Mouse (Mus musculus) lung, postnatal 0 days (tissue): ENCODE measurements at regions not wholly inside any gene's neighbourhood (a gene's known extent, or its start where the extent isn't known, plus 50 kb on each side); places are given as distances from the start of the nearest gene placed in this dataset.
A peak's percentile ranks its signal among the peaks of the same experiment; 100 is the strongest.
"Not testable (repeated sequence)": the region's sequence is repeated elsewhere in the genome, so short reads cannot be mapped to it uniquely, and the experiment has no call there.

Experiments
- ATAC-seq: fragments of 200-750 bp; cut with Nextera tagmentation; 2 replicates; pipeline ENCODE4 v1.8.0; 2017; ENCODE audit warnings: moderate library complexity
- DNase-seq: peaks from one replicate; pipeline ENCODE4 v3.0.0-alpha.2; 2016; ENCODE audit warnings: low spot score
- H3K27ac ChIP-seq: fragments of 300-500 bp; sonication (generic); 2 replicates; pipeline ENCODE4 v1.5.1; 2014; ENCODE audit warnings: antibody characterized with exemption, mild to moderate bottlenecking, low read length, mixed read lengths
- H3K27me3 ChIP-seq: fragments of 300-500 bp; sonication (generic); replicated peaks from 2 replicates; pipeline ENCODE4 v1.6.1; 2014; ENCODE audit warnings: low read length, mixed read lengths; ENCODE audit not compliant: insufficient read depth
- H3K36me3 ChIP-seq: fragments of 300-500 bp; sonication (generic); 2 replicates; pipeline ENCODE4 v1.6.1; 2014; ENCODE audit warnings: low read length, mixed read lengths; ENCODE audit not compliant: insufficient read depth
- H3K4me1 ChIP-seq: fragments of 300-500 bp; sonication (generic); 2 replicates; pipeline ENCODE4 v1.6.1; 2014; ENCODE audit warnings: antibody characterized with exemption, low read depth, low read length, mixed read lengths; ENCODE audit not compliant: insufficient read depth
- H3K4me2 ChIP-seq: fragments of 300-500 bp; sonication (generic); replicated peaks from 2 replicates; pipeline ENCODE4 v1.6.1; 2014; ENCODE audit warnings: low read depth, mild to moderate bottlenecking, low read length, moderate library complexity, mixed read lengths
- H3K4me3 ChIP-seq: fragments of 300-500 bp; sonication (generic); 2 replicates; pipeline ENCODE4 v1.5.1; 2014; ENCODE audit warnings: low read depth, low read length
- H3K9ac ChIP-seq: fragments of 300-500 bp; sonication (generic); replicated peaks from 2 replicates; pipeline ENCODE4 v1.6.1; 2014; ENCODE audit warnings: low read depth, mild to moderate bottlenecking
- H3K9me3 ChIP-seq: fragments of 300-500 bp; sonication (generic); 2 replicates; pipeline ENCODE4 v1.6.1; 2016; ENCODE audit warnings: low read length, mixed read lengths
- CTCF ChIP-seq: IDR thresholded peaks from 2 replicates; pipeline ENCODE4 v1.5.1; 2016; ENCODE audit warnings: antibody characterized with exemption, mild to moderate bottlenecking
- EP300 ChIP-seq: IDR thresholded peaks from 2 replicates; pipeline ENCODE4 v1.6.1; 2016; ENCODE audit warnings: antibody characterized with exemption, mild to moderate bottlenecking, control low read depth
- WGBS: fragments of 180-500 bp; shearing (Covaris S2); extraction: QIAGEN DNeasy Blood & Tissue Kit; methylation state at CpG from one replicate; pipeline ENCODE4 v1.1.7; 2014; 5-methylcytosine and 5-hydroxymethylcytosine counted together

DNA sequence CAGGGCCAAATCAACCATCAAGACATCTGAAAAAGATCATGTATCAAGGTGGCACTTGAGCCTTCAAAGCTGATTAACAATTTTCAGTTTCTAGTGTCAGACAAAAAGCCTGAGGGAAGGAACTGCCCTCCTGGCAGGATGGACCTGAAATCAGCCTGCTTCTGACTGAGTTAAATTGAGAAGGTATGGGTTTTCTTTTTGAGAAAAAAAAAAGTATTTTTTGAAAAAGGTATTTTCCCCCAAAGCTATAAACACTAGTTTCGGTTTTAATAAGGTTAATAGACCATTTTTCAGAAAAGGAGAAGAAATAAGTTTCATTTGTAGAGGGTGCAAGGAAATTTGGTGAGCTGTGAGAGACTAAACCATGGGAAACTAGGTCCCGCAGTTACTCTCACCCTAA is 124.6 kb upstream of the Mrpl21 start:
- not testable (repeated sequence) for H3K4me3 ChIP-seq, ATAC-seq, H3K4me2 ChIP-seq, H3K27me3 ChIP-seq, DNase-seq, H3K36me3 ChIP-seq, H3K4me1 ChIP-seq, H3K27ac ChIP-seq, H3K9me3 ChIP-seq, H3K9ac ChIP-seq
- WGBS = 71% methylated on average over 2 of the region's 2 CpGs

- Histone ChIP-seq H3K27ac (no peak overlapping the region), H3K9ac (no peak overlapping the region), H3K27me3 (no peaks in the 10 kb centered on the region), H3K4me3 (no peak overlapping the region), H3K4me1 (no peaks in the 10 kb centered on the region), H3K4me2 (no peak overlapping the region), H3K36me3 (no peaks in the 10 kb centered on the region), H3K9me3 (no peaks in the 10 kb centered on the region)
- ATAC-seq (no peak), DNase-seq (no peak)
- 81% methylated on average over 12 of the region's 12 CpGs for WGBS
- TF ChIP-seq CTCF (no peak), EP300 (no peak)
These were observed 123.4 kb upstream of the Mrpl21 start for GRCm38 (mm10) chr19:3159346-3159745.

DNA sequence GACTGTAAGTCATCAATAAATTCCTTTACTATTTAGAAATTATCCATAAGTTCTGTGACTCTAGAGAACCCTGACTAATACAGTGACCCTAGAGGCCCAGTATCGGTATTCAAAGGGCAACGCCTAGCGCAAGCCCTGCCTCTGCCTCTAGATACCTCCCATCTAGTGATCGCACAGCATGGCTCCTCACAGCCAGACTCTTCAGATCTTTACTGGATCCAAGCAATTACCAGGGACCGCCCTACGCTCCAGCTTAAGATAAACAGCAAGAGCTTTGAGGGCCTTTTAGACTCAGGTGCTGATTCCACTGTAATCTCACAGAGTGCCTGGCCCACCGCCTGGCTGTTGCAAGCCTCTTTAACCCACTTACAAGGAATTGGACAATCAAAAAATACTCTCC is 115.0 kb upstream of the Mrpl21 start:
- DNase-seq (no peak), ATAC-seq (no peak)
- Histone ChIP-seq H3K27ac (no peak overlapping the region), H3K4me1 (no peaks in the 10 kb centered on the region), H3K27me3 (no peaks in the 10 kb centered on the region), H3K36me3 (no peaks in the 10 kb centered on the region), H3K9me3 (no peaks in the 10 kb centered on the region), H3K9ac (no peak overlapping the region), H3K4me3 (no peak overlapping the region), H3K4me2 (no peak overlapping the region)
- TF ChIP-seq CTCF = no peak
- WGBS = 60% methylated on average over 7 of the region's 7 CpGs

- TF ChIP-seq CTCF = no peak
- TF ChIP-seq EP300 = no peak
- H3K4me2 ChIP-seq = no peak overlapping the region
- H3K27me3 ChIP-seq = no peaks in the 10 kb centered on the region
- no peaks in the 10 kb centered on the region for H3K36me3 ChIP-seq
- 59% methylated on average over 2 of the region's 2 CpGs for WGBS
- DNase-seq (no peak), ATAC-seq (no peak)
- H3K9me3 ChIP-seq = no peaks in the 10 kb centered on the region
- H3K4me3 ChIP-seq = no peak overlapping the region
- no peaks in the 10 kb centered on the region for H3K4me1 ChIP-seq
- H3K27ac ChIP-seq = no peak overlapping the region
- H3K9ac ChIP-seq = no peak overlapping the region
These were observed 100.1 kb upstream of the Mrpl21 start for GRCm38 (mm10) chr19:3182625-3183024.

DNA sequence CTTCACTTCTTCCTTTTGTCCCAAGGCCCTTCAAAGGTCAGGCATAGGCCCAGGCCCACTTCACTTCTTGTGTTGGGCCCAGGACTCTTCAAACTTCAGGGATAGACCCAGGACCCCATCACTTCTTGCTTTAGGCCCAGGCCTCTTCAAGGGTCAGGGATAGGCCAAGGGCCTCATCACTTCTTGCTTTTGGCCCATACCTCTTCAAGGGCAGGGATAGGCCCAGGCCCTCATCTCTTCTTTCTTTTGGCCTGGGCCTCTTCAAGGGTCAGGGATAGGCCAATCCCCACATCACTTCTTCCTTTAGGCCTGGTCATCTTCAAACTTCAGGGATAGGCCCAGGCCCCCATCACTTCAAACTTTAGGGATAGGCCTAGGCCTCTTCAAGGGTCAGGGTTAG is 90.1 kb upstream of the Mrpl21 start:
- ATAC-seq = no peak
- H3K27ac ChIP-seq = no peak overlapping the region
- no peaks in the 10 kb centered on the region for H3K36me3 ChIP-seq
- H3K4me2 ChIP-seq = no peak overlapping the region
- DNase-seq = no peak
- H3K4me3 ChIP-seq = no peak overlapping the region
- no peaks in the 10 kb centered on the region for H3K9me3 ChIP-seq
- no peak for TF ChIP-seq CTCF
- TF ChIP-seq EP300 = no peak
- no peaks in the 10 kb centered on the region for H3K27me3 ChIP-seq
- no peaks in the 10 kb centered on the region for H3K4me1 ChIP-seq
- no peak overlapping the region for H3K9ac ChIP-seq

DNA sequence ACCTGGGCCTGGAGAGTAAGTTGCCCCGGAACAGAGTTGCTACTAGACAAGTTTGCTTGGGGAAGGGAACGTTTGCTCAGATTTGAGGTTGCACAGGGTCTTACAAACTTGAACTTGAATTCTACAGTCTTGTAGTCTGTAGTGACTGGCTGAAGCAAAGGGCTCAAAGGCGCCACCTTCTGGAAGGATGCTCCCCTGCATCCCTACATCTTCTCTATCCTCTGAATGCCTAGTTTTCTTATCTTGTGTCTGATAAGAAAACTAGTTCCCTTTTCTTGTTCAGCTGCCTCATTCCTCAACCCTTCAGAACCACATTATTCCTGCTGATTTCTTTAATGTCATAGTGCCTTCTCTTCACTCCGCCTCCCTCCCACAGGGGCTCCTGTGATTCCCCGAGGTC is 78.2 kb upstream of the Mrpl21 start:
- ATAC-seq, H3K4me1 ChIP-seq, H3K27me3 ChIP-seq, H3K36me3 ChIP-seq, H3K4me2 ChIP-seq, H3K27ac ChIP-seq, DNase-seq, H3K4me3 ChIP-seq, H3K9ac ChIP-seq, H3K9me3 ChIP-seq: not testable (repeated sequence)
- peak; percentile 37 for TF ChIP-seq CTCF
- 60% methylated on average over 5 of the region's 5 CpGs for whole genome bisulfite sequencing

- H3K36me3 ChIP-seq, H3K9ac ChIP-seq, H3K27me3 ChIP-seq, H3K9me3 ChIP-seq, H3K4me1 ChIP-seq, DNase-seq, H3K4me3 ChIP-seq, H3K4me2 ChIP-seq, H3K27ac ChIP-seq, ATAC-seq: not testable (repeated sequence)
- 82% methylated on average over 13 of the region's 28 CpGs for WGBS
These were observed 77.3 kb upstream of the Mrpl21 start for GRCm38 (mm10) chr19:3205406-3205805.
